Mouse (Mus musculus): ENCODE measurements around the gene Trex1.

DNA sequence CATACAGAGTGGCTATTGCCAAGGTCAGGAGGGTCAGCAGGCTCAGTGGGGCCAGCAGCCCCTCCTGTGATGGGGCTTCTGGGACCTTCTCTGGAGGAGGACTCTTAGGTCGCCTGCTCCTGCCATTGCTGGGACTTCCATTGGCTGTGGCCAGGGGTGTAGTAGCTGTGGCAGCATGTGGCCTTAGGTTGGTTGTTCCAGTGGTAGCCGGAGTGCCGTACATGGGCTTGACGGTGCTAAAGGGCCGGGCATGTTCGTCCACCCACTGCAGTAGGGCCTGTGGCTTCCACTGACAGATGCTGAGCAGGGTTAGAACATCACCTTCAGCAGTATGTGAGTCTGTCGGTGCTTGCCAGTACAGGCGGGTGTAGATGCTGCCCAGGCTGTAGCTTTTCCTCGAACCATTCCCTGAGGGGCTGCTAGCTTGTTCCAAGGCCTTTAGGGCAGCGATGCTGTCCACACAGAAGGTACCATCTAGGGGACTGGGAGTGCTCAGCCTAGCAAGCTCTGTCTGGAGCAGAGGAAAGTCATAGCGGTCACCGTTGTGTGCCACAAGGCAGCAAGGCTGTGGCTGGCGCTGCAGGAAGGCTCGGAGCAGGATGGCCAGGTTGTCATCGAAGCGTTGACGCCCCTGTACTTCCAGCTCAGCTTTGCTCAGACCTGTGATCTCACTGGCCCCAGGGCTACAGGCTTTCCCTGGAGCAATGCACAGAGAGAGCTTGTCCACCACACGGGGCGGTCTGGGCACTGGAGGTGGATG is 1.3 kb downstream of the Trex1 start:
- TF ChIP-seq CTCF (IDR thresholded peaks at IDR 0.05; ENCODE audit: borderline replicate concordance, control insufficient read depth, extremely low read depth, insufficient read depth, low read length, poor library complexity) (no peak), POLR2A (IDR thresholded peaks at IDR 0.05; ENCODE audit: control insufficient read depth, extremely low read depth, insufficient read depth, low read length, poor library complexity) (no peak)

All from thymus, adult 2 months (tissue).